Mouse (Mus musculus): Measurements from ENCODE around the gene Sbpl.
"Not testable (repeated sequence)": the region's sequence is repeated elsewhere in the genome, so short reads cannot be mapped to it uniquely, and the experiment has no call there.

Gene Sbpl

GRCm38 (mm10) chr17:23960084-23960738 lies 5.1 kb upstream of the Sbpl start:
- peak; percentile 76 to 81 for DNase-seq

- not testable (repeated sequence) for DNase-seq
Observed at GRCm38 (mm10) chr17:23950828-23951227, 4.2 kb downstream of the Sbpl start.

- no peak for DNase-seq
Observed at GRCm38 (mm10) chr17:23949068-23949467, 6.0 kb downstream of the Sbpl start.

DNA sequence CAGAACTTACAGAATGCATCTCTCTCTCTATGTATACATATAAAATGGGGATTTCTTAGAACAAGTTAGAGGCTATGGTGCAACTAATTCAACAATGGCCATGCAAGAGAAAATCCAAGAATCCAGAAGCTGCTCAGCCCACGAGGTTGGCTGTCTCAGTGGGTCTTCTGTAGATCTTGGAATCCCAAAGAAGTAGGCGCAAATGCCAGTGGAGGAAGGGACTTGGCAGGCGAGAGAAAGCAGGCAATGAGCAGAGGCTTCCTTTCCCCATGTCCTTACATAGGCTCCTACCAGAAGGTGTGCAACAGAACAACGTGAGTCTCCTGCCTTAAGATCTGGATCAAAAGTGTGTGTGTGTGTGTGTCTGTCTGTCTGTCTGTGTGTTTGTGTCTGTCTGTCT lies 7.6 kb downstream of the Sbpl start:
- not testable (repeated sequence) for DNase-seq

GRCm38 (mm10) chr17:23941372-23941771 lies 13.7 kb downstream of the Sbpl start, which contains the start of gene Sbp:
Gene Sbp, plus strand, starts transcription at chr17:23941672.
- DNase-seq: no peak

GRCm38 (mm10) chr17:23931157-23931556 lies 23.9 kb downstream of the Sbpl start:
- no peak for DNase-seq

DNA sequence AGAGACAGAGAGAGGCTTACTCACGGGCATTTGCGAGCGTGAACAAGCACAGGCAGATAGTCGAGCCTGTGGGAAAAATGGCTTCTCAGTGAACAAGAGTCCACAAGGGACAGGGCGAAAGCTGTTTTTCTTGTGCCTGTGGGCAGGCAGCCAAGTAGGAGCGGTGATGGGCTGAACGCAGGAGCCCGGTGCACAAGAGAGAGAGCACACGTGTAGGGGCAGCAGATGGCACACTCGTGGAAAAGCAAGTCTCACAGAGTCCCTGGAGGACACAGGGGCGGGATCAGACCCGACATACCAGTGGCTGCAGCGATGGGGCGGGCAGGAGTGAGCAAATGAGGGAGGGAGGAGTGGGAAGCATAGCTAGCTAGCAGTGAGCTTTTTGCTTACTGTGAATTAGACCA lies 30.0 kb downstream of the Sbpl start:
- DNase-seq: peak; percentile 75 to 81

DNA sequence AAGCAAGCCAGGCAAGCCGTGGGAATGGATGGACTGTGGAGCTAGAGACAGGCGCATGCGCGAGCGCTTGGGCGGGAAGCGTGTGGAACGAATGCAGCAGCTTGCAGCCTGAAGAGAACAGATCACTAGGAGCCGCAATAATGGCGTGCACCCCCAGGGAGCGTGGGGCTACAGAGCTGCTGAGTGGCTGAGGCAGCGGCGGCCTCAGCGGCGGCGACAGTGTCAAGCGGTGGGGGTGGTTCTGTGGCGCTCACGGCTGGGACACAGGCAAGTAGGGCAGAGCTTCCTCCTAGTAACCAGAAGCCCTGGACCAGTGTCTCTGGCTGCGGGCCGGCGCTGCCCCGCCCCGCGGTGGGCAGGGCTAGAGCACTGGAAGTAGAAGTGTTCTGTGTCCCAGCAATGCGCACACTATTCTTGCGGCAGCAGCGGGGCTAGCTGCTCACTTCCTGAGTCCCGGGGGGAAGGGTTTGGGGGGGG lies 30.5 kb downstream of the Sbpl start:
- DNase-seq: peak; percentile 93

GRCm38 (mm10) chr17:23917158-23917557 lies 37.9 kb downstream of the Sbpl start, which contains the start of gene Dcpp3:
Gene Dcpp3, plus strand, starts transcription at chr17:23917458.
- DNase-seq: not testable (repeated sequence)
